Mouse (Mus musculus): ENCODE measurements around the gene Adora2a.
"Not testable (repeated sequence)": the region's sequence is repeated elsewhere in the genome, so short reads cannot be mapped to it uniquely, and the experiment has no call there.

Gene Adora2a

GRCm38 (mm10) chr10:75316872-75316907, at the start of gene Adora2a:
Gene Adora2a, plus strand, starts transcription at chr10:75316877.
- DNase-seq (ENCODE audit: low read depth) = no peak

DNA sequence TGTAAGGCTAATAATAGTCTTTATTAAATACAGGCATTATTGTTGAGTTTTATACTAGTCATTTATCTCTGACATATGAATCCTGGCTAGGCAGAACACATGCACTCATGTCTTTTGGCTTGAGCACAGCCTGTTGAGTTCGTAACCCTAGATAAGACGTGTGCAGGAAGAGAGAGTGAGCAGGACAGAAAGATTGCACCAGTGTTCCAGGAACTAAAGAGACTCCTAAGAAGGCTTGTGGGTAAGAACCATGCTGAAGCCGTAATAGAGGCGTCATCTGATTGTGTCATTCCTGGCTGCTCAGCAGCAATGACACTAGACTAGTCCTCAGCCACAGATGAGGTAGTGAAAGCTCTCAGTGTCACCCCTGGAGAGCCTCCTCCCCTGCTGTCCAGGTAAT, 43.7 kb upstream of the Adora2a start:
- peak; percentile 75 for DNase-seq (ENCODE audit: low read depth)

GRCm38 (mm10) chr10:75276427-75277013, 40.2 kb upstream of the Adora2a start:
- no peak for DNase-seq (ENCODE audit: low read depth)

DNA sequence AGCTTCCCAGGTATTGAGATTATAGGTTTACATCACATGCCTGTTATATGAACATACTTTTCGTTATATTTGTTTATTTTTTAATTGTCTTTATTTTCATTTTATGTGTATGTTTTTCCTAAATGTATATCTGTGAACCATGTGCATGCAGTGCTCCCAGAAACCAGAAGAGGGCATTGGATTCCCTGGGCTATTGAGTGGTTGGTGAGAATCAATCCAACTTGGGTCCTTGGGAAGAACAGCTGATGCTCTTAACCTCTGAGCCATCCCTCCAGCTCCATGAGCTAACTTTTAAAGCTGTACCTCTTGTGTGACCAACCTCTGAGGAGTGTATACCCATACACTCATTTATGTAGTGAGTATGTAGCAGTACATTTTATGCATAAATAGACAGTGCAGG, 39.2 kb upstream of the Adora2a start:
- DNase-seq (ENCODE audit: low read depth) = peak; percentile 59

- DNase-seq (ENCODE audit: low read depth) = peak; percentile 82
Observed at GRCm38 (mm10) chr10:75282648-75283047, 34.0 kb upstream of the Adora2a start.

- DNase-seq (ENCODE audit: low read depth) = no peak
Observed at GRCm38 (mm10) chr10:75283821-75284220, 32.9 kb upstream of the Adora2a start.

- DNase-seq (ENCODE audit: low read depth) = no peak
Observed at GRCm38 (mm10) chr10:75288579-75288978, 28.1 kb upstream of the Adora2a start.

- peak; percentile 48 for DNase-seq (ENCODE audit: low read depth)
Observed at GRCm38 (mm10) chr10:75289392-75289791, 27.3 kb upstream of the Adora2a start.

- DNase-seq (ENCODE audit: low read depth) = no peak
Observed at GRCm38 (mm10) chr10:75290650-75291049, 26.0 kb upstream of the Adora2a start.

- no peak for DNase-seq (ENCODE audit: low read depth)
Observed at GRCm38 (mm10) chr10:75291338-75291737, 25.3 kb upstream of the Adora2a start.

DNA sequence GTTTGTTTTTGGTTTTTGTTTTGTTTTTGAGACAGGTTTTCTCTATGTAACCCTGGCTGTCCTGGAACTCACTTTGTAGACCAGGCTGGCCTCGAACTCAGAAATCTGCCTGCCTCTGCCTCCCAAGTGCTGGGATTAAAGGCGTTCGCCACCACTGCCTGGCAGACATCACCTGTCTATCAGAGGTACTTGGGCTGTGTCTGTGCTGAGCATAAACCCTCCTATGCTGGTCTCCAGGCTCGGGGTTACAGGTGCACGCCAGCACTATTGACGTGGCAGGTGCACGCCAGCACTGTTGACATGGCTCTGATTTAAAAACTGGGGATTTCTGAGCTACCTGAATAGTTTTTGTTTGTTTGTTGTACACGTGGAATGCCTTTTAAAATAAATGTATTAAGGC, 24.5 kb upstream of the Adora2a start:
- not testable (repeated sequence) for DNase-seq (ENCODE audit: low read depth)

- DNase-seq (ENCODE audit: low read depth) = no peak
Observed at GRCm38 (mm10) chr10:75293288-75293687, 23.4 kb upstream of the Adora2a start.

DNA sequence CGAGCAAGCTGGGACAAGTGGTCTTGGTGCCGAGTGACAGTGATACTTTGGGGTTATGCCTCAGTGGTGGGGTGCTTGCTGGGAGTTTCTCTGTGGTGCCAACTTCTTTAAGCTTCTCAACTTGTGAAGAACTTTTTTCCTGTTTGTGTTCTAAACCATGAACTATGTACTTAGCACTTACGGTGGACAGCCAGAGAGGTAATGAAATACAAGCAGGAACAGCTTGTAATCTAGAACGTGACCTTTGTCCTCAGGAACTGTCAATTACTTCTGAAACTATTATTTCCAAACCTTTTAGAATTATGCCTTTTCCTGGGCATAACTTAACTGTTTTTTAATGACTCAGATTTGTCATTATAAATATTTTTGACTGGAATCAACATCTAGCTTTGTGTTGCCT, 22.3 kb upstream of the Adora2a start:
- DNase-seq (ENCODE audit: low read depth) = no peak

DNA sequence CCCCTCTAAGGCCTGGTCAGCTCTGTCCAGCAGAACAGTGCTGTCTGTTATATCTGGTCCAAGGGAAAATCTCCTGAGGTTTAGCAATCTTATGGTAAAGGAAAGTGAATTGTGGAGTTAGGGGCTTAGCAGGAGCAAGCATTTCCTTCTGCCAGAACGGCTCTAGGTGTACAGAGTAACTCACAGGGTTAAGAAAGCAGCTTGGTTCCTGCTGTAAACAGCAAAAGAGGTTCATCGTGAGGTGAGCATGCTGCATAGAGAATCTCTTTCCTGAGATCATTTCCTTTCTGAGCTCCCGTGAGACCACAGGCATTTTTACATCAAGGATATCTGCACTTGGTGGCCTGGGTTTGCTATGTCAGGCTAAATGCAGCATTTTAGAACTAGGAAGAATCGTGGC, 21.8 kb upstream of the Adora2a start:
- peak; percentile 50 for DNase-seq (ENCODE audit: low read depth)

DNA sequence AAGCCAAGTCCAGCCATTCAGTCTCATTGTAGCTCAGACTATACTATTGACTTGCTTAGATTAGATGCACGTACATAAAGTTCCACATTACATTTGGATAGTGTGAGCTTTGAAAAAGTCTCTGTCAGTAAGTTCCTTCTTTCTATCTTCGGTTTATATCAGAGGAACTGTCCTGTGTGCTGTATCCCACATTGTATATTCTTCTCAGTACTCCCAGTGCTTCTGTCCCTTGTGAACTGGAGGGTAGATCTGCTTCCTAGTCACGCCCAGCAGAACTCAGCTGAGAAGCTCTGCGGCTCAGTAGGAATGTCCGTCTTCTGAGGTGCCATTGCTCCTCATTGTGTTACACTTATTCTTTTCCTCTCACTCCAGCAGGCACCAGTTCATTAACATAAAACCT, 18.1 kb upstream of the Adora2a start:
- DNase-seq (ENCODE audit: low read depth) = no peak

DNA sequence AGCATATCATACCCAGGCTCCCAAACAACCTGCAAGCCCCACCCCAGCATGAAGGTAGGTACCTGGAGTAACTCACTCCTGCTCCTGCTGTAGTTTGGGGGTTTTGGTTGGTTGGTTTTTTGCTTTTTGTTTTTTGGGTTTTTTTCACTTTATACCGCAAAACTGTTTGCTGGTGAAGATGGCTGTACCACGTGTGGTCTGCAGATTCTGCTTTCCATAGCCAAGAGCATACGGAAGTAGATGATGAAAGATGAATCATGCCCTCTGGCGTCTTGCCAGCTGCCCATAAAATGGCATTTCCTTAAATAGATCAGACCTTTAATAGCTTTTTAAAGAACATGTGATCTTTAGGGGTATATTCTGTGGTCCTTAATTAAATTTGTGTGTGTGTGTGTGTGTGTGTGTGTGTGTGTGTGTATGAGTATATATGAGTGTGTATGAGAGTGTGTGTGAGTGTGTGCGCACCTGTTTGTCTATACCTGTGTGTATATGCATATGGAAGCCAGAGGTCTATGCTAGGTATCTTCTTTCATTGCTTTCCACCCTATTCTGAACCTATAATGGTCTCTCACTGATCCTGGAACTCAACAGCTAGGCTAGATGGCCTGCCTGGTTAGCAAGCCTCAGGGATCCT, 16.8 kb upstream of the Adora2a start:
- peak; percentile 99 for DNase-seq (ENCODE audit: low read depth)

GRCm38 (mm10) chr10:75301195-75301806, 15.4 kb upstream of the Adora2a start:
- no peak for DNase-seq (ENCODE audit: low read depth)

DNA sequence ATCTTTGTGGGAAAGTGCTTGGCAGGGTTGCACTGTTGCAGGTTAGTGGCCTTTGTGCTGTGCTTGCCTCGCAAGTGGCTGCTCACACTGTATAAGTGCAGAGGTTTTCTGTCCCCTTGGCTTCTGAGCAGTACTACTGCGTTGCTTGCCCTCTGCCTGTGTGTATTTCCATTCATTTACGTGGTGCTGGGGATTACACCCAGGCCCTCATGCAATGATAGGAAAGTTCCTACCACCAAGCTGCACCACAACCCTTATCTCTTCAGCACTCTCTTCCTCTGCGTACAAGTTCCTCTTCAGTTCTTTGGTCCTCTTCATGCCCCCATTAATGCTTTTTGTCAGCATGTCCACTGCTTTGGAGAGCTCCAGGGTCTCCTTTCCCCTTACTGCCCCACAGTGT, 14.7 kb upstream of the Adora2a start:
- peak; percentile 98 for DNase-seq (ENCODE audit: low read depth)

DNA sequence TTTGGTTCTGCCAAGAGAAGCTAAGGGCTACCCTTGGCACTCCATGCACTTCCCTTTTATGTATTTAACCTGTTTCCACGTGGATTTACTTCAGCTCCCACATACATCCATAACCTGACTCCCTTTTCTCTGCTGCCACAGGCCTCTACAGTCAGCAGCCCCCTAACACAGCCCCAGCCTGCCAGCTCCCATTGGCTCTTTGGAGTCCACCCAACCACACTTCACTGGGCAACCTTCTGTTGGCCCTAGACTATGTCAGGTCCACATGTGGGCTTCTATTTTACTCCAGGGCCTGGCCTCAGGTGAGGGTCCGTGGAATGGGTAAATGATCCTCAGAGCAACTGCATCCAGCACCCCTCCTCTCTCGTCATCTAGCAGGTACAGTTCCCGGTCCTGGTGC, 14.1 kb upstream of the Adora2a start:
- DNase-seq (ENCODE audit: low read depth) = no peak

- DNase-seq (ENCODE audit: low read depth) = peak; percentile 91
Observed at GRCm38 (mm10) chr10:75303324-75304048, 13.2 kb upstream of the Adora2a start.

GRCm38 (mm10) chr10:75304049-75304405, 12.7 kb upstream of the Adora2a start:
- DNase-seq (ENCODE audit: low read depth) = no peak

GRCm38 (mm10) chr10:75304413-75304812, 12.3 kb upstream of the Adora2a start:
- DNase-seq (ENCODE audit: low read depth) = peak; percentile 66

DNA sequence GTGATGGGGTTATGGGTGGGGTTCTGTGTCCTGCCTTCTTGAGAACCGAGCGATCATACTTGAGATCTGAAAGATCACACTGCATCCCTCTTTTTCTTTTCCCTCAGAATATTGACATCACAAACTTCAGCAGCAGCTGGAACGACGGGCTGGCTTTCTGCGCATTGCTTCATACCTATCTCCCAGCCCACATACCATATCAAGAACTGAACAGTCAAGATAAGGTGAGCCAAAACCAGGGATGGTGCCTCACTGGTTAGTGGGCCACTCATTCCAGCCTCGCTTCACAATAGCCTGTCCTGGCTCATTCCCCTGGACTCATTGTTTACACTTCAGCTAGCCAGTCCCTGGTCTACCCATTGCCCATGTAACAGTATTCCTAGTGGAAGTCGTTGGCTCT, 9.5 kb upstream of the Adora2a start:
- no peak for DNase-seq (ENCODE audit: low read depth)

DNA sequence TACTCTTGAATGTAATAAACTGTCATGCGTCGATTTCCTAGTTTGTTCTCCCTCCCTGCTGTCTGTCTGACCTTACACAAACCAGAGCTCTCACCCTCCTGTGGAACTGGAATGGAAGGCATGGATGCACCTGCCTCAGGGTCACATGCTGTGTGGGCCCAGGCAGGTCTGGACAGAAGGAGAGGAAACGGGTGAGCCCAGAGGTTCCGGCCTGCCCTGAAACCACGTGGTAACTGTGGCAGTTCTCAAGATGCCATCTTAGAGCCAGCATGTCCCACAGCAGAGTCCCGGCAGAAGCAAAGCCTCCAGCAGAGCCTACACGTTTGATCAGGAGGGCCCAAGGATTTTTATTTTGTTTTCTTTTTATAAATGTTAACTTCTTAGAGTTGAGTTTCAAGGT, 4.3 kb upstream of the Adora2a start:
- DNase-seq (ENCODE audit: low read depth) = peak; percentile 55

Measured in 416B (cell line).